Mouse (Mus musculus) stomach, postnatal 0 days (tissue): ENCODE data around the gene Dnah2. TPM values are rescaled to one million over a fixed set of nuclear protein-coding genes. Genes with fewer than 3 reads are reported as not detected.

Experiments used
- ATAC-seq: fragments of 200-750 bp; cut with Nextera tagmentation; 2 replicates; pipeline ENCODE4 v1.8.0; 2017; ENCODE audit not compliant: low FRiP score, low TSS enrichment
- DNase-seq: peaks from one replicate; pipeline ENCODE4 v3.0.0-alpha.2; 2016; ENCODE audit warnings: low spot score
- H3K27ac ChIP-seq: fragments of 300-500 bp; sonication (generic); replicated peaks from 2 replicates; pipeline ENCODE4 v1.5.1; 2014; ENCODE audit warnings: mild to moderate bottlenecking, control low read depth
- H3K27me3 ChIP-seq: fragments of 300-500 bp; sonication (generic); 2 replicates; pipeline ENCODE4 v1.6.1; 2014; ENCODE audit warnings: low read length; ENCODE audit not compliant: control insufficient read depth, insufficient read depth
- H3K36me3 ChIP-seq: fragments of 300-500 bp; sonication (generic); 2 replicates; pipeline ENCODE4 v1.6.1; 2014; ENCODE audit warnings: low read length, mixed read lengths; ENCODE audit not compliant: control insufficient read depth, insufficient read depth
- H3K4me1 ChIP-seq: fragments of 300-500 bp; sonication (generic); replicated peaks from 2 replicates; pipeline ENCODE4 v1.6.1; 2014; ENCODE audit warnings: antibody characterized with exemption; ENCODE audit not compliant: control insufficient read depth, insufficient read depth
- H3K4me2 ChIP-seq: fragments of 300-500 bp; sonication (generic); replicated peaks from 2 replicates; pipeline ENCODE4 v1.6.1; 2014; ENCODE audit warnings: low read depth, mild to moderate bottlenecking, control low read depth, moderate library complexity
- H3K4me3 ChIP-seq: fragments of 300-500 bp; sonication (generic); 2 replicates; pipeline ENCODE4 v1.5.1; 2014; ENCODE audit warnings: low read depth, low read length, control low read depth
- H3K9ac ChIP-seq: fragments of 300-500 bp; sonication (generic); 2 replicates; pipeline ENCODE4 v1.6.1; 2014; ENCODE audit warnings: mild to moderate bottlenecking, low read length, control low read depth, mixed read lengths
- H3K9me3 ChIP-seq: fragments of 300-500 bp; sonication (generic); 2 replicates; pipeline ENCODE4 v1.6.1; 2016; ENCODE audit warnings: low read length; ENCODE audit not compliant: control insufficient read depth
- CTCF ChIP-seq: IDR thresholded peaks from 2 replicates; pipeline ENCODE4 v1.5.1; 2016; ENCODE audit warnings: antibody characterized with exemption, low read depth, mild to moderate bottlenecking, moderate library complexity
- EP300 ChIP-seq: optimal IDR thresholded peaks from 2 replicates; pipeline ENCODE3; 2016; ENCODE audit warnings: antibody characterized with exemption
- WGBS: fragments of 180-500 bp; shearing (Covaris S2); extraction: QIAGEN DNeasy Blood & Tissue Kit; methylation state at CpG from one replicate; pipeline ENCODE4 v1.1.7; 2014; 5-methylcytosine and 5-hydroxymethylcytosine counted together
- polyA plus RNA-seq: library from polyadenylated mRNA; unstranded; fragments of >200 nt; fragmentation: Nextera tagmentation; extraction: Ambion mirVana; gene quantifications from 2 replicates; pipeline ENCODE4 v1.2.1, GENCODE M21; 2015

The Dnah2 gene
- polyA plus RNA-seq, 1 experiment from 2014 or later, result 0.39 TPM

- Histone ChIP-seq H3K27ac (no peak overlapping the region), H3K9me3 (no peaks in the 10 kb centered on the region), H3K4me3 (no peak overlapping the region), H3K36me3 (no peaks in the 10 kb centered on the region), H3K4me2 (no peak overlapping the region), H3K4me1 (no peaks in the 10 kb centered on the region), H3K9ac (no peak overlapping the region), H3K27me3 (no peaks in the 10 kb centered on the region)
- DNase-seq (no peak), ATAC-seq (no peak)
- WGBS, result 22% methylated on average over 2 of the region's 2 CpGs
- TF ChIP-seq CTCF, result no peak
- TF ChIP-seq EP300, result no peak
Measured at GRCm38 (mm10) chr11:69553341-69553721, 4.4 kb upstream of the Dnah2 start.

DNA sequence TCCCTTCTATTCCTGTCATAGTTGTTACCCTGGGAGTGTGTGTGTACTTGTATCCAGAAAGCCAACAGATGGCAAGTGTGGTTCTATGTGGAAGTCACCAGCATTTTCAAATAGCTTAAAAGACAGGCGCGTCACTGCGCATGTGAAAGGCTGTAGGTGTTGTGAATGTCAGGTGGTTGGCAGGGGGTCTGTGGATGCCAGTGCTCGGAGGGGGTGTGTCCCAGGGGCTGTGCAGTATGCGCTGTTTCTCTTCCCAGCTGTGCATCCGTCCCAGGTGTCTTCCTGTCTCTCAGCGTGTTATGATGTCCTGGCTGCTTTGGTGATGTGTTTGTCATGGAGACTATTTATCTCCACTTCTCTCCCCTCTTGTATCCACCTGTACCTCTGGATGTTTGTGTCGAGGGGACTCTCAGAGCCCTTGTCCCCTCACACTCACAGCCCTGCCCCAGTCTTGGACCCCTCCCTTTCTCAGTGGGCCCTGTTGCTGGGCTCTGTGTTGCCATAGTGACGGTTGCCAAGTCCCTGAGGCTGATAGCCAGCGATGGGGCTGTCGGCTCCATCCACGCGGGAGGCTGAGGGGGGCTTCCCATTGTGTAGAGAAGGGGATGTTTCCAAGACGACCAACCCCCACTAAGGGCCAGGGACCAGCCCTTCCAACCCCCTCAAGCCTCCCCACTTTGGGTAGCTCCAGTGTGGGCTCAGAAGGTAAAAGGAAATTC is 3.9 kb upstream of the Dnah2 start:
- Histone ChIP-seq H3K36me3 (no peaks in the 10 kb centered on the region), H3K4me2 (no peak overlapping the region), H3K9me3 (no peaks in the 10 kb centered on the region), H3K9ac (no peak overlapping the region), H3K4me3 (no peak overlapping the region), H3K27ac (no peak overlapping the region), H3K4me1 (no peaks in the 10 kb centered on the region), H3K27me3 (no peaks in the 10 kb centered on the region)
- TF ChIP-seq CTCF (no peak), EP300 (no peak)
- ATAC-seq (no peak), DNase-seq (no peak)
- 24% methylated on average over 14 of the region's 14 CpGs for WGBS

- Histone ChIP-seq H3K27ac (no peak overlapping the region), H3K4me1 (no peaks in the 10 kb centered on the region), H3K9ac (no peak overlapping the region), H3K4me2 (no peak overlapping the region), H3K4me3 (no peak overlapping the region), H3K9me3 (no peaks in the 10 kb centered on the region), H3K36me3 (no peaks in the 10 kb centered on the region), H3K27me3 (no peaks in the 10 kb centered on the region)
- no peak for DNase-seq
- ATAC-seq, result no peak
- TF ChIP-seq CTCF (no peak), EP300 (no peak)
- WGBS, result 73% methylated on average over 4 of the region's 4 CpGs
Measured at GRCm38 (mm10) chr11:69551310-69551709, 2.4 kb upstream of the Dnah2 start.

DNA sequence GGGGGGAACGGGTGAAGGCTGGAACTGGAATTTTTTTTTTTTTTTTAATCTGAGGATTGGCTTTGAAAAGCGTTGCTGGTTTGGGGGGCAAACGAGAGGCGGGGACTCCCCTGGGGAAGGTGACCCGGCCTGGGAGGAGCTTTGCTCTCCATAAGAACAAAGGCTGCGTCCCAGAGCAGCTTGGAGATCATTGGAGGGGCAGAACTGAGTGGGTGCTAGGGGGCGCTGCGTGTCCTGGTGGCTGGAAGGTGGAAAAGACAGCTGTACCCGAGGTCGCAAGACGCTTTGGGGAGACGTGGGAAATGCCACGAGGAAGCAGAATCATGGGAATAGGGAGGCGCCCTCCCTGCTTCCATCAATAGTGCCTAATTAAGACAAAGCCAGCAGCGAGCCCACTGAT is 1.8 kb downstream of the Dnah2 start:
- H3K4me1 ChIP-seq, result no peaks in the 10 kb centered on the region
- peak overlapping the region; percentile 97 for H3K4me2 ChIP-seq
- no peaks in the 10 kb centered on the region for H3K9me3 ChIP-seq
- 5% methylated on average over 15 of the region's 15 CpGs for WGBS
- peak overlapping the region; percentile 69; the same call in 1 of the 2 replicates for H3K27ac ChIP-seq
- TF ChIP-seq CTCF (peak; percentile 63), EP300 (no peak)
- H3K4me3 ChIP-seq, result peak overlapping the region; percentile 52
- H3K27me3 ChIP-seq, result no peaks in the 10 kb centered on the region
- no peaks in the 10 kb centered on the region for H3K36me3 ChIP-seq
- peak overlapping the region; percentile 67 for H3K9ac ChIP-seq
- DNase-seq (peak; percentile 64), ATAC-seq (no peak)

DNA sequence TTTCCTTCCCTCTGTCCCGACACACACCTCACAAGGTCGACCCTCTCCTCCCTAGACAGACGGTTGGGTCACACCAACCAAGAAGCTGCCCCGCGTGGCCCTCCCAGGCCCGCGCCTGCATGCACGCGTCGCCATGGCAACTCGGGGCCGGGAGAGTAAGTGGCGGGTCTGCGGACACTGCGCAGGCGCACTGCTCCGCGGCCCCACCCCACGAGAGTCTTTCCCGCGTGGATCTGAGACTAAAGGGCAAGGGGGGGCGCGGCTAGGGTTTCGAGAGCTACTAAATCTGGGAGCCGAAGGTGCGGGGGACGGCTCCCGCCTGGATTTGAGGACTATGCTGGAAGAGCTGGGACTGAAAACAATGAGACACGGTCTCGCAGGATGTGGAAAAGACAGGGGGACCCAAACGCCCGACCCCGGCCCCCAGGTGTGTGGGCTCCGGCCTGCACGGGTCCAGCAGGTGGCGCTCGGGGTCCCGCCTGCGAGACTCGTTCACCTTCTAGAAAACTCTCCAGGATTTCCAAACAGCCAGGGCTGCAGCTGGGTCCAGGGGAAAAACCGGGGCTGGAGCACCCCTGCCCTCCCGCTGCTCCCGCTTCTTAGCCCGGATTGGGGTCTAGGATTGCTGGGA is 2.4 kb downstream of the Dnah2 start:
- peak; percentile 73 for ATAC-seq
- peak overlapping the region; percentile 52 for H3K4me3 ChIP-seq
- peak; percentile 84 for DNase-seq
- no peaks in the 10 kb centered on the region for H3K4me1 ChIP-seq
- peak overlapping the region; percentile 69 for H3K27ac ChIP-seq
- H3K4me2 ChIP-seq, result peak overlapping the region; percentile 97
- H3K9ac ChIP-seq, result peak overlapping the region; percentile 67
- H3K36me3 ChIP-seq, result no peaks in the 10 kb centered on the region
- H3K27me3 ChIP-seq, result no peaks in the 10 kb centered on the region
- 0% methylated on average over 44 of the region's 44 CpGs for WGBS
- H3K9me3 ChIP-seq, result no peaks in the 10 kb centered on the region
- no peak for TF ChIP-seq EP300
- TF ChIP-seq CTCF, result peak; percentile 71

GRCm38 (mm10) chr11:69545957-69546356 is 3.0 kb downstream of the Dnah2 start:
- TF ChIP-seq EP300 (no peak), CTCF (peak; percentile 6; the same call in 1 of the 2 replicates)
- 17% methylated on average over 7 of the region's 7 CpGs for WGBS

More at GRCm38 (mm10) chr11:69545957-69546356, 3.0 kb downstream of the Dnah2 start:
- Histone ChIP-seq H3K4me1 (no peaks in the 10 kb centered on the region), H3K27ac (peak overlapping the region; percentile 69), H3K36me3 (no peaks in the 10 kb centered on the region), H3K9ac (peak overlapping the region; percentile 67; the same call in 1 of the 2 replicates), H3K27me3 (no peaks in the 10 kb centered on the region), H3K9me3 (no peaks in the 10 kb centered on the region), H3K4me2 (peak overlapping the region; percentile 97), H3K4me3 (peak overlapping the region; percentile 52)
- DNase-seq (no peak), ATAC-seq (no peak)
